Mouse (Mus musculus) midbrain, postnatal 0 days (tissue): ENCODE data around the gene Sdsl. TPM values are rescaled to one million over a fixed set of nuclear protein-coding genes. Genes with fewer than 3 reads are reported as not detected.
"Not testable (repeated sequence)": the region's sequence is repeated elsewhere in the genome, so short reads cannot be mapped to it uniquely, and the experiment has no call there.

ENCODE experiments used
- ATAC-seq: fragments of 200-750 bp; cut with Nextera tagmentation; 2 replicates; pipeline ENCODE4 v1.8.0; 2017; ENCODE audit warnings: moderate number of reproducible peaks, mild to moderate bottlenecking, moderate TSS enrichment, moderate library complexity; ENCODE audit not compliant: low FRiP score
- DNase-seq: peaks from one replicate; pipeline ENCODE4 v3.0.0-alpha.2; 2015; ENCODE audit warnings: low spot score
- H3K27ac ChIP-seq: fragments of 300-500 bp; sonication (generic); 2 replicates; pipeline ENCODE4 v1.5.1; 2014; ENCODE audit warnings: low read depth, mild to moderate bottlenecking, low read length, mixed read lengths
- H3K27me3 ChIP-seq: fragments of 300-500 bp; sonication (generic); 2 replicates; pipeline ENCODE4 v1.6.1; 2014; ENCODE audit warnings: low read length, control low read depth, mixed read lengths; ENCODE audit not compliant: insufficient read depth
- H3K36me3 ChIP-seq: fragments of 300-500 bp; sonication (generic); 2 replicates; pipeline ENCODE4 v1.6.1; 2014; ENCODE audit warnings: low read length, control low read depth, mixed read lengths; ENCODE audit not compliant: insufficient read depth
- H3K4me1 ChIP-seq: fragments of 300-500 bp; sonication (generic); 2 replicates; pipeline ENCODE4 v1.6.1; 2014; ENCODE audit warnings: mild to moderate bottlenecking, control low read depth, antibody characterized with exemption, low read length, mixed read lengths; ENCODE audit not compliant: insufficient read depth
- H3K4me2 ChIP-seq: fragments of 300-500 bp; sonication (generic); 2 replicates; pipeline ENCODE4 v1.6.1; 2014; ENCODE audit warnings: low read depth, mild to moderate bottlenecking, low read length, mixed read lengths; ENCODE audit not compliant: poor library complexity, severe bottlenecking
- H3K4me3 ChIP-seq: fragments of 300-500 bp; sonication (generic); 2 replicates; pipeline ENCODE4 v1.5.1; 2014; ENCODE audit warnings: low read depth, mild to moderate bottlenecking, low read length, moderate library complexity
- H3K9ac ChIP-seq: fragments of 300-500 bp; sonication (generic); replicated peaks from 2 replicates; pipeline ENCODE4 v1.6.1; 2014; ENCODE audit warnings: mild to moderate bottlenecking, low read length, moderate library complexity, mixed read lengths; ENCODE audit not compliant: poor library complexity, severe bottlenecking
- H3K9me3 ChIP-seq: fragments of 300-500 bp; sonication (generic); 2 replicates; pipeline ENCODE4 v1.6.1; 2016; ENCODE audit warnings: low read length, control low read depth
- CTCF ChIP-seq: IDR thresholded peaks from 2 replicates; pipeline ENCODE4 v1.5.1; 2016; ENCODE audit warnings: antibody characterized with exemption, mild to moderate bottlenecking
- WGBS: fragments of 180-500 bp; shearing (Covaris S2); extraction: QIAGEN DNeasy Blood & Tissue Kit; methylation state at CpG from one replicate; pipeline ENCODE4 v1.1.7; 2014; 5-methylcytosine and 5-hydroxymethylcytosine counted together
- polyA plus RNA-seq: library from polyadenylated mRNA; unstranded; fragments of >200 nt; fragmentation: Nextera tagmentation; extraction: Ambion mirVana; gene quantifications from 2 replicates; pipeline ENCODE4 v1.2.1, GENCODE M21; 2015
- total RNA-seq: library from RNA; depleted of rRNA; stranded (reverse); fragments of >200 nt; gene quantifications from 2 replicates; pipeline ENCODE4 v1.2.3, GENCODE M21; 2014

Sdsl gene
- total and polyA plus RNA-seq, 2 experiments from 2014 or later, result 4.4 to 6.0 TPM

DNA sequence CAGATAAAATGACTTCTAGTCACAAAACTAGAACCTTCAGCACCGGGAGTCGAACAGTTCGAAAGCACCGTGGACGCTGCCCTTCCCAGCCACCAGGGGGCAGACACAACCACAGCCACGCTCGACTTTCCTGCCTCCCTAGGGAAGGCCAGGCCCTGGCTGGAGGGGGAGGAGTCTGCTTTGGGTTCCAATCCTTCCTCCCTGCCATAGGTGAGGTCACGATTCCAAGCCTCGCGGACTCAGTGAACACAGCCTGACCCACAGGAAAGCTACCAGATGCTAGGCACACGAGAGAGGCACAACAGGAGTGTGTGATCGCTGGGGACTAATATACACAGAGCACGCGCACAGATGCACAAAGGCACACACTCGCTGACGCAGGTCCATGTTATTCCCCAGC, 32.8 kb upstream of the Sdsl start:
- DNase-seq (peak; percentile 57), ATAC-seq (no peak)
- no peak overlapping the region for H3K4me3 ChIP-seq
- H3K4me2 ChIP-seq, result no peak overlapping the region
- H3K9me3 ChIP-seq, result no peaks in the 10 kb centered on the region
- WGBS, result 25% methylated on average over 16 of the region's 16 CpGs
- H3K9ac ChIP-seq, result no peak overlapping the region
- H3K27me3 ChIP-seq, result no peaks in the 10 kb centered on the region
- peaks cover 10% of the 10 kb centered on the region; the same call in 1 of the 2 replicates for H3K4me1 ChIP-seq
- H3K27ac ChIP-seq, result no peak overlapping the region
- peak; percentile 77 for TF ChIP-seq CTCF
- H3K36me3 ChIP-seq, result no peaks in the 10 kb centered on the region

DNA sequence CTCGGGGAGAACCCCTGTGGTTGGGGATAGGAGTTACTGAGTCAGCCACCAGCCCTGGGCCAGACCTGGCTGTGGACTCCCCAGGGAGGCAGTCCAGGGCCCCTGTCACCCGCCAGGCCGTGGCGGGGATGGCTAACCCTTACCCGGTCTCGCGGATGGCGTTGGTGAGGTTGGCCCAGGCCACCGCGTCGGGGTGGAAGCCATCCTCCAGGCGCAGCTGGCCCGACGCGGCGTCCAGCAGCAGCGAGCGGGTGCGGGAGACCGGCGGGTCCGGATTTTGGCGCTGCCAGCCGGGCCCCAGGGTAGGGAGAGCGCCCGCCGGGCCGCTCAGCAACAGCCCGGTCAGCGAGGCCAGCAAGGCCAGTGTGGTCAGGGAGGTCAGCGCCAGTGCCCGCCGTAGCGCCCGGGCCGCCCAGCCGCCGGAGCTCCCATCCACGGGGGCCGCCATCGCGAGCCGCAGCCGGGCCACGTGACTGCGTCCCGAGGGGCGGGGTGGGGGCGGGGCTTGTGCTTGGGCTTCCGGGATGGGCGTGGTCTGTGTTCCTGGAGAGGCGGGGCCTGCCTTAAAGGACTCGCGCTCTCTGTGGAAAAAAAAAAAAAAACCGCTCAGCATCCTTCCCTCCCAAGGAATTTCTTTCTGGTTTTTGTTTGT, 30.7 kb upstream of the Sdsl start, which contains the start of gene Plbd2:
TSS of gene Plbd2 (minus strand) at position 482 of the 652 bp plus-strand sequence.
- ATAC-seq, result peak; percentile 78
- Histone ChIP-seq H3K36me3 (peaks cover 5% of the 10 kb centered on the region; the same call in 1 of the 2 replicates), H3K9me3 (no peaks in the 10 kb centered on the region), H3K4me1 (peaks cover 10% of the 10 kb centered on the region; the same call in 1 of the 2 replicates), H3K9ac (peak within 1 kb of the TSS; percentile 86), H3K4me2 (peak within 1 kb of the TSS; percentile 91), H3K27ac (peak within 1 kb of the TSS; percentile 4; the same call in 1 of the 2 replicates), H3K27me3 (no peaks in the 10 kb centered on the region), H3K4me3 (peak within 1 kb of the TSS; percentile 57)
- under 1% methylated on average over 44 of the region's 55 CpGs for WGBS
- no peak for TF ChIP-seq CTCF
- peak; percentile 93 for DNase-seq

DNA sequence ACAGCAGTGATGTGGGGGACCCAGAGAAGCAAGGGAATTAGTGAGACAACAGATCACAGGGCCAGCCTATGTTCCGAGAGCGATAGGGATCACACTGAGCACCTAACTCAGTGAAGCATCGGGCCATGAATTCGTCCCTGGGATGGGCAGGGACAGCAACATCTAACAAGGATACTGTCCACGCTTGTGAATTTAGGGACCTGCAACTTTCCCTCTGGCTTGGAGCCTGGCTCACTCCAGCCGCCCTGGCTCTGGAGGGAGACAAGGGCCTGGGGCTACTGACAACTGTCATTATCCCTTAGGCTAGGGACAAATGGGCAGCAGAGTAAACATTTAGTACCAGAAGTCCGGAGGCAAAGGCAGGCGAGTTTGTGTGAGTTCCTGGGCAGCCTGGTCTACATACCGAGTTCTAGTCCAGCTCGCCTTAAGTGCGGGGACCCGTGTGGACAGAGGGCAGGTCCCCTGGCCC, 30.1 kb upstream of the Sdsl start:
- Histone ChIP-seq H3K4me1 (peaks cover 10% of the 10 kb centered on the region; the same call in 1 of the 2 replicates), H3K4me3 (peak overlapping the region; percentile 57), H3K27me3 (no peaks in the 10 kb centered on the region), H3K27ac (0 out of 2 replicates have a peak overlapping the region, but pooled peaks have one; percentile 4), H3K4me2 (peak overlapping the region; percentile 91), H3K36me3 (peaks cover 6% of the 10 kb centered on the region; the same call in 1 of the 2 replicates), H3K9me3 (no peaks in the 10 kb centered on the region), H3K9ac (peak overlapping the region; percentile 86)
- DNase-seq, result no peak
- 6% methylated on average over 12 of the region's 12 CpGs for WGBS
- TF ChIP-seq CTCF, result no peak
- no peak for ATAC-seq

DNA sequence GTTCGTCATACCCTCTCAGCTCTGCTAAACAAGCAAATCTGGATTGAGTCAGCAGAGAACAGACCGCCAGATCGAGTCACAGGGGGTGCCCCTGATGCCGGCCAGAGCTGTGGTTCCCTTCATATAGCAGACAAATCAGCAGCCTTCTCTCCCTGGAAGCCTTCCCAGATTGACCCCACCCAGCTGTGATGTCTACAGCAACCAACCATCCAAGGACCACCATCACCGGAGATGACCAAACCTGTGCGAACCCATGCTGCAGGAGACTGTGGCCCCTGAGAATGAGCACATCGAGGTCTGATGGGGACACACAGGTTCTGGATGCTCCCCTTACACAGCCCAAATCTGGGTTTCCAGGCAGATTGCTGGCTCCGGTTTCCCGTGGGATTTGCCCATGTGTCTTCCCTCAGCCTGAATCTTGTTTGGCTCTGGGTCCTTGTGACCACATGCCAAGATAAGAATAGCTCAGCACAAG, 29.6 kb upstream of the Sdsl start:
- Histone ChIP-seq H3K27ac (no peak overlapping the region), H3K4me1 (peaks cover 10% of the 10 kb centered on the region; the same call in 1 of the 2 replicates), H3K27me3 (no peaks in the 10 kb centered on the region), H3K9me3 (no peaks in the 10 kb centered on the region), H3K4me2 (peak overlapping the region; percentile 91), H3K4me3 (peak overlapping the region; percentile 57), H3K36me3 (peaks cover 11% of the 10 kb centered on the region; the same call in 1 of the 2 replicates), H3K9ac (peak overlapping the region; percentile 86; the same call in 1 of the 2 replicates)
- ATAC-seq (no peak), DNase-seq (no peak)
- TF ChIP-seq CTCF, result no peak
- WGBS, result 58% methylated on average over 9 of the region's 9 CpGs

DNA sequence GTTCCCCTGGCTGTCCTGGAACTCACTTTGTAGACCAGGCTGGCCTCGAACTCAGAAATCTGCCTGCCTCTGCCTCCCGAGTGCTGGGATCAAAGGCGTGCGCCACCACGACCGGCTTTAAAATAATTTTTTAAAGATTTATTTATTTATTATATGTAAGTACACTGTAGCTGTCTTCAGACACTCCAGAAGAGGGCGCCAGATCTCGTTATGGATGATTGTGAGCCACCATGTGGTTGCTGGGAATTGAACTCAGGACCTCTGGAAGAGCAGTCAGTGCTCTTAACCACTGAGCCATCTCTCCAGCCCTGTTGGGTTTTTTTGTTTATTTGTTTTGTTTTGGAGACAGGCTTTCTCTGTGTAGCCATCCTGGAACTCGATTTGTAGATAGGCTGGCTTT, 28.0 kb upstream of the Sdsl start:
- peaks cover 11% of the 10 kb centered on the region; the same call in 1 of the 2 replicates for H3K36me3 ChIP-seq
- not testable (repeated sequence) for H3K4me1 ChIP-seq, H3K9me3 ChIP-seq, ATAC-seq, H3K4me3 ChIP-seq, H3K4me2 ChIP-seq, H3K9ac ChIP-seq, DNase-seq, H3K27me3 ChIP-seq, H3K27ac ChIP-seq
- peak; percentile 16; the same call in 1 of the 2 replicates for TF ChIP-seq CTCF
- 86% methylated on average over 9 of the region's 9 CpGs for WGBS

DNA sequence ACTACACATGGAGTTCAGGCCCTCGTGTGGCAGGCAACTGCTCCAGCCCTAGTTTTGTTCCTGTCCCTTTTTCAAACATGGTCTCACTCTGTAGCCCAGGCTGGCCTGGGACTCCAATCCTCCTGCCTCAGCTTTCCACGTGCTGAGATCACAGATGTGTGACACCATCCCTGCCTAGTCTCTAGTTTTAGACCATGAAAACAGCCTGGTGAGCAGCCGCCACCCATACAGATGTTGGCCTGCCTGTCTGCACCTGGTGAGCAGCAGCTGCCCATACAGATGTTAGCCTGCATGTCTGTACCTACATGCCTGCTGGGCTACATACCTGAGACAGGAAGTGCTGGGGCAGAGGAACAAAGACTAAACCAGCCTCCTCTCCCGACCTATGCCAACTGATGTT, 26.6 kb upstream of the Sdsl start:
- TF ChIP-seq CTCF, result no peak
- no peak for ATAC-seq
- 89% methylated on average over 4 of the region's 4 CpGs for WGBS

More for the DNA sequence above, 26.6 kb upstream of the Sdsl start:
- H3K27ac ChIP-seq, result no peak overlapping the region
- no peak overlapping the region for H3K4me3 ChIP-seq
- H3K4me2 ChIP-seq, result no peak overlapping the region
- no peaks in the 10 kb centered on the region for H3K27me3 ChIP-seq
- peaks cover 13% of the 10 kb centered on the region; the same call in 1 of the 2 replicates for H3K36me3 ChIP-seq
- H3K9me3 ChIP-seq, result no peaks in the 10 kb centered on the region
- DNase-seq, result no peak
- peaks cover 10% of the 10 kb centered on the region; the same call in 1 of the 2 replicates for H3K4me1 ChIP-seq
- H3K9ac ChIP-seq, result no peak overlapping the region
